Mouse (Mus musculus): ENCODE measurements at regions not wholly inside any gene's neighbourhood (a gene's known extent, or its start where the extent isn't known, plus 50 kb on each side); places are given as distances from the start of the nearest gene placed in this dataset.
A peak's percentile ranks its signal among the peaks of the same experiment; 100 is the strongest.

DNA sequence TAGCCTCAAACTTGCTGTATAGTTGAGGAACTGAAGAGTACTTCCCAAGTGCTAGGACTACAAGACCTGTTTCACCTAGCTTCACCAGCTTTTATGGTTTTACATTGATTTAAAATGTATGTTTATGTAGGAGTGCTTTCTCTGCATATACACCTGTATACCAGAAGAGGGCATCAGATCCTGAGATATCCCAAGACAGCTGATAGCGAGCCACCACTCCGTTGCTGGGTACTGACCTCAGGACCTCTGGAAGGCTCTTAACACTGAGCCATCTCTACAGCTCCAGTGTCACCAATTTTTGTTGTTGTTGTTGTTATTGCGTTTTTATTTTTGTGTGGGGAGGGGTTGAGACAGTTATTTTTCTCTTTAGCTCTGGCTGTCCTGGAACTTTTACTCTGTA is 55.9 kb upstream of the Ddx3x start:
- Histone ChIP-seq H3K27ac (replicated peaks; ENCODE audit: low read depth, low read length) (no peak overlapping the region), H3K4me1 (ENCODE audit: control insufficient read depth, insufficient read depth, low read length) (no peaks in the 10 kb centered on the region), H3K9me3 (replicated peaks; ENCODE audit: control insufficient read depth, low read length) (no peaks in the 10 kb centered on the region), H3K9ac (replicated peaks; ENCODE audit: low read length) (no peak overlapping the region), H3K4me3 (ENCODE audit: low read depth, low read length) (no peak overlapping the region), H3K4me2 (ENCODE audit: low read depth, low read length) (no peak overlapping the region), H3K36me3 (replicated peaks; ENCODE audit: control insufficient read depth, insufficient read depth, low read depth, low read length) (no peaks in the 10 kb centered on the region), H3K27me3 (ENCODE audit: control insufficient read depth, insufficient read depth, low read length) (no peaks in the 10 kb centered on the region)
- WGBS, result 8% methylated on average over 3 of the region's 3 CpGs
- ATAC-seq (replicated peaks; ENCODE audit: insufficient number of reproducible peaks, low FRiP score, low TSS enrichment, low read depth), result no peak
- peak; percentile 28 for DNase-seq (ENCODE audit: low spot score)

DNA sequence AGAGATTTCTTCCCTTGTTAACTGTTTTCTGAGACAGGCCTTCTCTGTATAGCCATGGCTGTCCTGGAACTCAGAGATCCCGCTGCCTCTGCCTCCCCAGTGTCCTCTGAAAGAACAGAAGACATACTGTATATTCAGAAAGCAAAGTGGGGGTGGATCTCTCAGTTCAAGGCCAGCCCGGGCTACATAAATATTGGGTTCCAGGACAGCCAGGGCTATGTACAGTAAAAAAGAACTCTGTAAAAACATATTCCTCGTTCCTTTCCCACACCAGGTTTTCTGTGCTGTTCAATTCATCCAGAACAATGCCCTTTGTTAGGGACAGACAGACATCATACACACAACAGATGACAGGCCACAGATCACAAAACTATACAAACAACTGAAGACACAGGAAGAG is 54.3 kb upstream of the Ddx3x start:
- H3K9ac ChIP-seq (replicated peaks; ENCODE audit: low read length), result no peak overlapping the region
- no peak for ATAC-seq (replicated peaks; ENCODE audit: insufficient number of reproducible peaks, low FRiP score, low TSS enrichment, low read depth)
- H3K4me2 ChIP-seq (ENCODE audit: low read depth, low read length), result no peak overlapping the region
- no peak for DNase-seq (ENCODE audit: low spot score)
- H3K36me3 ChIP-seq (replicated peaks; ENCODE audit: control insufficient read depth, insufficient read depth, low read depth, low read length), result no peaks in the 10 kb centered on the region
- no peaks in the 10 kb centered on the region for H3K9me3 ChIP-seq (replicated peaks; ENCODE audit: control insufficient read depth, low read length)
- 71% methylated on average over 3 of the region's 3 CpGs for whole genome bisulfite sequencing
- no peak overlapping the region for H3K27ac ChIP-seq (replicated peaks; ENCODE audit: low read depth, low read length)
- H3K27me3 ChIP-seq (ENCODE audit: control insufficient read depth, insufficient read depth, low read length), result no peaks in the 10 kb centered on the region
- H3K4me3 ChIP-seq (ENCODE audit: low read depth, low read length), result no peak overlapping the region
- H3K4me1 ChIP-seq (ENCODE audit: control insufficient read depth, insufficient read depth, low read length), result no peaks in the 10 kb centered on the region

GRCm38 (mm10) chrX:13229891-13230614 is 50.7 kb upstream of the Ddx3x start:
- no peaks in the 10 kb centered on the region for H3K36me3 ChIP-seq (replicated peaks; ENCODE audit: control insufficient read depth, insufficient read depth, low read depth, low read length)
- ATAC-seq (replicated peaks; ENCODE audit: insufficient number of reproducible peaks, low FRiP score, low TSS enrichment, low read depth), result peak; percentile 39; the same call in 1 of the 2 replicates
- DNase-seq (ENCODE audit: low spot score), result peak; percentile 70
- no peaks in the 10 kb centered on the region for H3K9me3 ChIP-seq (replicated peaks; ENCODE audit: control insufficient read depth, low read length)
- H3K4me1 ChIP-seq (ENCODE audit: control insufficient read depth, insufficient read depth, low read length), result no peaks in the 10 kb centered on the region
- H3K4me2 ChIP-seq (ENCODE audit: low read depth, low read length), result peak overlapping the region; percentile 53
- peak overlapping the region; percentile 21 for H3K4me3 ChIP-seq (ENCODE audit: low read depth, low read length)
- WGBS, result 30% methylated on average over 8 of the region's 8 CpGs
- H3K27ac ChIP-seq (replicated peaks; ENCODE audit: low read depth, low read length), result peak overlapping the region; percentile 70; the same call in 1 of the 2 replicates
- H3K9ac ChIP-seq (replicated peaks; ENCODE audit: low read length), result peak overlapping the region; percentile 41
- H3K27me3 ChIP-seq (ENCODE audit: control insufficient read depth, insufficient read depth, low read length), result no peaks in the 10 kb centered on the region

DNA sequence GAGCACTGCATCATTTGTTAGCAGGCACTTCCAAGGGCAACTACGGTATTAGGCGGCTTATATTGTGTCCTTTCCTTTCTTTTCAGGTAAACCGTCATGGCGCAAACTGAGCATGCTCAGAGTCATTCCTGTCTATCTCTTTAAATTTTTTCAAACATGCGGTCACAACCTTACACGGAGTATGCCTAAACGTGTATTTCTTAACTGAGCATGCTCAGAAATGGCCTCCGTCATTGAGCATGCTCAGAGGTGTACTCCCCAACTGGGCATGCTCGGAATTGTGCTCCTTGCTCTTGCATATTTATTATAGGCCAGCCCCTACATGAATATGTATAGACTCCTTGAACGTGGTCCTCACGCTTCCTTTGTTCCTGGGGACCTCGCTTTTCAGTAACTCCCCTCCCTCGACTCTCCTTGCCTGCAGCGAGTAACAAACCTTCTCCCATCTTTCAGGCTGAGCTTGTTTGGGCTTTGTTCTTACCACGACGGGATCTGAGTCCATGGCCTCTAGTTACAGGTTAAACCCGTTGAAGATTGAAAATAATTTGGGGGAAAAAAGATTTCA is 50.1 kb upstream of the Ddx3x start:
- H3K9ac ChIP-seq (replicated peaks; ENCODE audit: low read length), result peak overlapping the region; percentile 41
- 10% methylated on average over 17 of the region's 17 CpGs for WGBS
- H3K4me1 ChIP-seq (ENCODE audit: control insufficient read depth, insufficient read depth, low read length), result no peaks in the 10 kb centered on the region
- DNase-seq (ENCODE audit: low spot score) (peak; percentile 90), ATAC-seq (replicated peaks; ENCODE audit: insufficient number of reproducible peaks, low FRiP score, low TSS enrichment, low read depth) (peak; percentile 98)
- H3K4me3 ChIP-seq (ENCODE audit: low read depth, low read length), result peak overlapping the region; percentile 21
- H3K36me3 ChIP-seq (replicated peaks; ENCODE audit: control insufficient read depth, insufficient read depth, low read depth, low read length), result no peaks in the 10 kb centered on the region
- peak overlapping the region; percentile 70; the same call in 1 of the 2 replicates for H3K27ac ChIP-seq (replicated peaks; ENCODE audit: low read depth, low read length)
- peak overlapping the region; percentile 53 for H3K4me2 ChIP-seq (ENCODE audit: low read depth, low read length)
- no peaks in the 10 kb centered on the region for H3K9me3 ChIP-seq (replicated peaks; ENCODE audit: control insufficient read depth, low read length)
- no peaks in the 10 kb centered on the region for H3K27me3 ChIP-seq (ENCODE audit: control insufficient read depth, insufficient read depth, low read length)
